Mouse (Mus musculus) heart, embryonic 12.5 days (tissue): Measurements from ENCODE around the gene Adamts12. TPM values are rescaled to one million over a fixed set of nuclear protein-coding genes. Genes with fewer than 3 reads are reported as not detected.

Experiments
- ATAC-seq: fragments of 200-750 bp; cut with Nextera tagmentation; 2 replicates; pipeline ENCODE4 v1.8.0; 2017; ENCODE audit warnings: moderate TSS enrichment, moderate library complexity; ENCODE audit not compliant: insufficient number of reproducible peaks, low FRiP score
- H3K27ac ChIP-seq: fragments of 300-500 bp; sonication (generic); 2 replicates; pipeline ENCODE4 v1.5.1; 2016; ENCODE audit warnings: mild to moderate bottlenecking, moderate library complexity; ENCODE audit not compliant: poor library complexity, severe bottlenecking
- H3K27me3 ChIP-seq: fragments of 300-500 bp; sonication (generic); replicated peaks from 2 replicates; pipeline ENCODE4 v1.6.1; 2016; ENCODE audit warnings: mild to moderate bottlenecking, moderate library complexity
- H3K36me3 ChIP-seq: fragments of 300-500 bp; sonication (generic); 2 replicates; pipeline ENCODE4 v1.6.1; 2016; ENCODE audit warnings: mild to moderate bottlenecking, moderate library complexity
- H3K4me1 ChIP-seq: fragments of 300-500 bp; sonication (generic); replicated peaks from 2 replicates; pipeline ENCODE4 v1.6.1; 2016; ENCODE audit warnings: mild to moderate bottlenecking
- H3K4me2 ChIP-seq: fragments of 300-500 bp; sonication (generic); 2 replicates; pipeline ENCODE4 v1.6.1; 2016; ENCODE audit warnings: mild to moderate bottlenecking, moderate library complexity
- H3K4me3 ChIP-seq: fragments of 300-500 bp; sonication (generic); 2 replicates; pipeline ENCODE4 v1.5.1; 2016; ENCODE audit warnings: mild to moderate bottlenecking
- H3K9ac ChIP-seq: fragments of 300-500 bp; sonication (generic); 2 replicates; pipeline ENCODE4 v1.6.1; 2016; ENCODE audit warnings: mild to moderate bottlenecking, moderate library complexity
- H3K9me3 ChIP-seq: fragments of 300-500 bp; sonication (generic); replicated peaks from 2 replicates; pipeline ENCODE4 v1.6.1; 2016; ENCODE audit warnings: mild to moderate bottlenecking, moderate library complexity
- WGBS: fragments of 180-500 bp; shearing (Covaris S2); methylation state at CpG from one replicate; pipeline ENCODE4 v1.1.7; 2016; 5-methylcytosine and 5-hydroxymethylcytosine counted together
- polyA plus RNA-seq: library from polyadenylated mRNA; unstranded; fragments of >200 nt; fragmentation: Nextera tagmentation; extraction: Ambion mirVana; gene quantifications from 2 replicates; pipeline ENCODE4 v1.2.1, GENCODE M21; 2016

Adamts12 gene
- polyA plus RNA-seq, 1 experiment from 2014 or later: 1.1 TPM

DNA sequence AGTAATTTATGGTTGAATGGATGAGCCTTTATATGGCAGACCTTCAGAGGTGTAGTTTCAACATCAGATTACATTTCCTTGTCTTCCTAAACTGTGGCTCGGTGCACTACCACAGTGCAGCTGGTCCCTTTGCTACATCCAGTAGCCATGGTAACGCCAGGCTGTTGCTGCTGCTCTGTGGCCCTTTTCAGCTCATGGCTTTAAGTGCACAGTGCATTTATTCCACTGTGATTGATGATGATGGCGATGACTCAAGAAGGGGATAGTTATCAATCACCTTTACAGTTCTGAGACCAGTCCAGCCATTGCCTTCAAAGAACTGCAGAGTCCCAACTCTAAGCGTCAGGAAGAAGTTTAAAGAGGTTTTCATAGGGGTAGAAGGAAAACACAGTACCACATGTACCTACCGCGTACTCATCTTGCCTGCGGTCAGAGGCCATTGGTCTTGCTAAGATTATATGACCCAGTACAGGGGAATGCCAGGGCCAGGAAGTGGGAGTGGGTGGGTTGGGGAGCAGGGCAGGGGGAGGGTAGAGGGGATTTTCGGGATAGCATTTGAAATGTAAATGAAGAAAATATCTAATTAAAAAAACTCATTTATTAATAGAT is 18.5 kb downstream of the Adamts12 start:
- no peak for ATAC-seq
- H3K4me2 ChIP-seq: no peak overlapping the region
- 77% methylated on average over 8 of the region's 8 CpGs for WGBS
- H3K27me3 ChIP-seq: no peaks in the 10 kb centered on the region
- no peak overlapping the region for H3K4me3 ChIP-seq
- no peak overlapping the region for H3K9ac ChIP-seq
- no peaks in the 10 kb centered on the region for H3K36me3 ChIP-seq
- peaks cover 6% of the 10 kb centered on the region; the same call in 1 of the 2 replicates for H3K4me1 ChIP-seq
- H3K27ac ChIP-seq: no peak overlapping the region
- H3K9me3 ChIP-seq: no peaks in the 10 kb centered on the region

GRCm38 (mm10) chr15:11083678-11084077 is 19.1 kb downstream of the Adamts12 start:
- H3K4me3 ChIP-seq: no peak overlapping the region
- H3K36me3 ChIP-seq: no peaks in the 10 kb centered on the region
- 84% methylated on average over 3 of the region's 3 CpGs for WGBS
- peaks cover 6% of the 10 kb centered on the region; the same call in 1 of the 2 replicates for H3K4me1 ChIP-seq
- no peaks in the 10 kb centered on the region for H3K27me3 ChIP-seq
- no peak overlapping the region for H3K9ac ChIP-seq
- no peak for ATAC-seq
- no peaks in the 10 kb centered on the region for H3K9me3 ChIP-seq
- H3K4me2 ChIP-seq: no peak overlapping the region
- H3K27ac ChIP-seq: no peak overlapping the region

DNA sequence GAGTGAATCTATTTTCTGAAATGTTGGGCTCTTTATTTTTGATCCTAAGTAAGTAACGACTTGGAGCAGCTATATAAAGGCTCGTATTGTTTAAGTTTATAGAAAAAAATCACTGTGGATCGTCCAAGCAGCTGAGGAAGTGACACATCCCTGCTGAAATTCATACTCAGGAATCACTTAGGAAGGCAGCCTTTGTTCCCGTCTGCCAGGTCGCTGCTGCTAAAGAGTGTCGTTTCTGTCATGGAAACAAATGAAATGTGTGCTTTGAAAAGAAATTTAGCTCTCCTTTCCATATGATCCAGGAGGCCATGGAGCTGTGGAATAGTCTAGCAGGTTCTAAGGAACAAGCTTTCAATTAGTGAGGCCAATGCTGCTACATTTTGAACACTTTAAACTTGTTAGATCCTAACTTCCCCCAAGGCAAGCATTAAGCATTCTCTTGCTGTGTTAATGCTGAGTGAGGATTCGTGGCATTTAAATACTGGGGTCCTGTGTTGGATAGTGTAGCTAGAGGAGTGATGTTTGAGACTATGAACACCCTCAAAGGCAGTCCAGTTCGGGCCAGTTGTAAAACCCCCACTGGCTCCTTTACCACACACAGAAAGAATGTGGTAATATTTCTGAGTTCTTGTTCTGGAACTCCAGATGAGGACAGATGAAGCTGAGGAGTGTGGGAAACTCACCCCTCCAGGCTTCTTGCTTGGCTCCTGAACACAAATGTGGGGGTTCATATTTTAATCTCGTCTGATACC is 19.8 kb downstream of the Adamts12 start:
- H3K27ac ChIP-seq: no peak overlapping the region
- no peak for ATAC-seq
- H3K9me3 ChIP-seq: no peaks in the 10 kb centered on the region
- H3K4me3 ChIP-seq: no peak overlapping the region
- H3K27me3 ChIP-seq: no peaks in the 10 kb centered on the region
- H3K9ac ChIP-seq: no peak overlapping the region
- no peaks in the 10 kb centered on the region for H3K36me3 ChIP-seq
- peaks cover 6% of the 10 kb centered on the region; the same call in 1 of the 2 replicates for H3K4me1 ChIP-seq
- 41% methylated on average over 9 of the region's 9 CpGs for WGBS
- no peak overlapping the region for H3K4me2 ChIP-seq

GRCm38 (mm10) chr15:11084993-11085365 is 20.4 kb downstream of the Adamts12 start:
- ATAC-seq: no peak
- Histone ChIP-seq H3K27ac (no peak overlapping the region), H3K4me1 (peaks cover 6% of the 10 kb centered on the region; the same call in 1 of the 2 replicates), H3K36me3 (no peaks in the 10 kb centered on the region), H3K27me3 (no peaks in the 10 kb centered on the region), H3K9ac (no peak overlapping the region), H3K4me2 (no peak overlapping the region), H3K4me3 (no peak overlapping the region), H3K9me3 (no peaks in the 10 kb centered on the region)
- 45% methylated on average over 1 of the region's 1 CpGs for WGBS

- no peak overlapping the region for H3K4me3 ChIP-seq
- H3K9me3 ChIP-seq: no peaks in the 10 kb centered on the region
- H3K27ac ChIP-seq: no peak overlapping the region
- peaks cover 6% of the 10 kb centered on the region; the same call in 1 of the 2 replicates for H3K4me1 ChIP-seq
- H3K9ac ChIP-seq: no peak overlapping the region
- no peak overlapping the region for H3K4me2 ChIP-seq
- ATAC-seq: no peak
- no peaks in the 10 kb centered on the region for H3K36me3 ChIP-seq
- no peaks in the 10 kb centered on the region for H3K27me3 ChIP-seq
- WGBS: 77% methylated on average over 3 of the region's 3 CpGs
Measured at GRCm38 (mm10) chr15:11089494-11089893, 24.9 kb downstream of the Adamts12 start.

- Histone ChIP-seq H3K4me2 (no peak overlapping the region), H3K36me3 (no peaks in the 10 kb centered on the region), H3K9ac (no peak overlapping the region), H3K27me3 (no peaks in the 10 kb centered on the region), H3K9me3 (no peaks in the 10 kb centered on the region), H3K27ac (no peak overlapping the region), H3K4me3 (no peak overlapping the region), H3K4me1 (no peaks in the 10 kb centered on the region)
- WGBS: 66% methylated on average over 3 of the region's 3 CpGs
- ATAC-seq: no peak
Measured at GRCm38 (mm10) chr15:11095566-11095965, 31.0 kb downstream of the Adamts12 start.

DNA sequence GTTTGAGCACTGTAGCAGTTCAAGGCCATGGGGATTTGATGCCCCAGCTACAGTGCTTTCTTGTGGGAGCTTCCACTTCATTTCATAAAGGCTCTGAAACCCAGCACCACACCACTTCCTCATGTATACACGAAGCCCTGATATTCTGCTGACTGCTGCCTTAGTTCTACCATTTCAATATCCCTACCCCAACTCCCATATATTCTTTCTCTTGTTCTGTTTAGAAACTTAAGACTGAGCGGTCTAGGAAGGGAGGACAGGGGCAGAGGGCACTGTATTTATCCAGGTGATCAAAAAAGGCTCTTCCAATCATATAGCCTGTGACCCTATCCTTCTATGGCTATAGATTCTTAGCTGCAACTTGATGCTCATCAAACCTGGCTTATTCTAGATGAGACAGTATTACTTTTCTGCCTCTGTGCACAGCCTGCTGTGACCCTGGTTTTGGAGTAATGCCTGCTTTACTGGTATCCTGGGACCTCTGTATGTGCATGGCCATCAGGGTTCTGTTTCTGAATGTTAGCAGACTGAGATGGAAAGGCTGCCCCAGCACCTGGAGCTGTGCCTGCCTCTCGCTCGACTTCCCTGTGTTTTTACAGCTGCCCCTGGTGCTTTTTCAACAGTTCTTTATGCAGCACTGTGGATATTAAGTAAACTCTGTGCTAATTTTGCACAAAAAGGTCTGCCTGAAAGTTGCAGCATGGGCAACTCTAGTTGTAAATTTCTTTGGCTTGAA is 33.5 kb downstream of the Adamts12 start:
- 56% methylated on average over 4 of the region's 4 CpGs for WGBS
- no peak overlapping the region for H3K4me2 ChIP-seq
- no peak for ATAC-seq

GRCm38 (mm10) chr15:11098940-11099339 is 34.4 kb downstream of the Adamts12 start:
- H3K4me3 ChIP-seq: no peak overlapping the region
- H3K27ac ChIP-seq: no peak overlapping the region
- H3K36me3 ChIP-seq: no peaks in the 10 kb centered on the region
- no peak overlapping the region for H3K9ac ChIP-seq
- H3K9me3 ChIP-seq: no peaks in the 10 kb centered on the region
- no peaks in the 10 kb centered on the region for H3K27me3 ChIP-seq
- H3K4me2 ChIP-seq: no peak overlapping the region
- no peak for ATAC-seq
- no peaks in the 10 kb centered on the region for H3K4me1 ChIP-seq
- 72% methylated on average over 7 of the region's 7 CpGs for WGBS

More for the DNA sequence above, 33.5 kb downstream of the Adamts12 start:
- Histone ChIP-seq H3K4me1 (no peaks in the 10 kb centered on the region), H3K27ac (no peak overlapping the region), H3K9me3 (no peaks in the 10 kb centered on the region), H3K36me3 (no peaks in the 10 kb centered on the region), H3K9ac (no peak overlapping the region), H3K27me3 (no peaks in the 10 kb centered on the region), H3K4me3 (no peak overlapping the region)

DNA sequence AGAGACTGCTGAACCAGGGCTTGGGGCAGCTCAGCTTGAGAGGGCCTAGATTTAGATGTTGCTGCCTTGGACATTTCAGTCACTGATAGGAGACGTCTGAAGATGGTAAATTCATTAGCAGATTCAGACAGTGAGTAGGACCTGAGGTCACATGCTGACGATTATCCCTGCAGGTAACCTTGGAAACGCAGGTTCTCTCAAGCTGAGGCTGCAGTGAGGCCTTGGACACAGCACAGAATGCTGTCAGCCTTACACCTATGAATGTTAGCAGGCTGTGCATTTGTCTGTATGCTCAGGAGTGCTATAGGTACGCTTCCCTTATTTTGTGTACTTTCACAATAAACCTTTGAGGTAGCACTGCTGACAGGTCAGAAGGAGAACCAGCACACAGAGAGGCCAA is 36.3 kb downstream of the Adamts12 start:
- H3K4me1 ChIP-seq: no peaks in the 10 kb centered on the region
- no peak overlapping the region for H3K9ac ChIP-seq
- 69% methylated on average over 4 of the region's 4 CpGs for WGBS

GRCm38 (mm10) chr15:11105101-11105500 is 40.5 kb downstream of the Adamts12 start:
- no peak overlapping the region for H3K27ac ChIP-seq
- no peaks in the 10 kb centered on the region for H3K36me3 ChIP-seq
- no peak for ATAC-seq
- no peaks in the 10 kb centered on the region for H3K4me1 ChIP-seq
- 67% methylated on average over 2 of the region's 2 CpGs for WGBS
- no peak overlapping the region for H3K4me2 ChIP-seq
- H3K9me3 ChIP-seq: no peaks in the 10 kb centered on the region
- no peak overlapping the region for H3K9ac ChIP-seq
- no peaks in the 10 kb centered on the region for H3K27me3 ChIP-seq
- H3K4me3 ChIP-seq: no peak overlapping the region

More for the DNA sequence above, 36.3 kb downstream of the Adamts12 start:
- no peak overlapping the region for H3K27ac ChIP-seq
- no peak for ATAC-seq
- no peaks in the 10 kb centered on the region for H3K36me3 ChIP-seq
- no peak overlapping the region for H3K4me2 ChIP-seq
- H3K27me3 ChIP-seq: no peaks in the 10 kb centered on the region
- no peak overlapping the region for H3K4me3 ChIP-seq
- H3K9me3 ChIP-seq: no peaks in the 10 kb centered on the region

- no peaks in the 10 kb centered on the region for H3K36me3 ChIP-seq
- H3K4me1 ChIP-seq: no peaks in the 10 kb centered on the region
- no peak overlapping the region for H3K4me2 ChIP-seq
- no peak overlapping the region for H3K9ac ChIP-seq
- no peak for ATAC-seq
- H3K9me3 ChIP-seq: no peaks in the 10 kb centered on the region
- 56% methylated on average over 5 of the region's 5 CpGs for WGBS
- no peak overlapping the region for H3K4me3 ChIP-seq
- no peaks in the 10 kb centered on the region for H3K27me3 ChIP-seq
- H3K27ac ChIP-seq: no peak overlapping the region
Measured at GRCm38 (mm10) chr15:11107376-11107775, 42.8 kb downstream of the Adamts12 start.
